Mouse (Mus musculus): Measurements from ENCODE around the gene Msantd2.

GRCm38 (mm10) chr9:37567019-37567418 lies 77.9 kb downstream of the Msantd2 start:
- TF ChIP-seq CTCF (IDR thresholded peaks at IDR 0.05; ENCODE audit: insufficient read depth, low read length) (no peak), POLR2A (IDR thresholded peaks at IDR 0.05; ENCODE audit: borderline replicate concordance, extremely low read depth, low read depth, low read length) (no peak)
